Mouse (Mus musculus) heart, postnatal 0 days (tissue): ENCODE results near the gene Pheta2.

Source experiments
- CTCF ChIP-seq: IDR thresholded peaks from 2 replicates; pipeline ENCODE4 v1.5.1; 2016; ENCODE audit warnings: antibody characterized with exemption, control low read depth, low read depth
- EP300 ChIP-seq: IDR thresholded peaks from 2 replicates; pipeline ENCODE4 v1.6.1; 2016; ENCODE audit warnings: antibody characterized with exemption, low read depth

GRCm38 (mm10) chr15:82346580-82347302 is 8.0 kb downstream of the Pheta2 start:
- TF ChIP-seq CTCF, result peak; percentile 18; the same call in 1 of the 2 replicates
- TF ChIP-seq EP300, result no peak
